Mouse (Mus musculus) naive thymus-derived CD4-positive, alpha-beta T cell, adult 2 months (primary cell): ENCODE measurements around the gene Ppa2.

Source experiments
- DNase-seq: peaks from one replicate; pipeline ENCODE4 v3.0.0-alpha.2; 2011; ENCODE audit warnings: low read depth

Ppa2 gene

GRCm38 (mm10) chr3:133309954-133310808 lies at the start of gene Ppa2:
Ppa2 (plus strand) TSS chr3:133310110.
- peak; percentile 93 for DNase-seq

GRCm38 (mm10) chr3:133271887-133272286 lies 38.0 kb upstream of the Ppa2 start:
- peak; percentile 45 for DNase-seq

- no peak for DNase-seq
Observed at GRCm38 (mm10) chr3:133284587-133284986, 25.3 kb upstream of the Ppa2 start.

GRCm38 (mm10) chr3:133288795-133289194 lies 21.1 kb upstream of the Ppa2 start:
- no peak for DNase-seq

GRCm38 (mm10) chr3:133304328-133304727 lies 5.6 kb upstream of the Ppa2 start:
- no peak for DNase-seq

GRCm38 (mm10) chr3:133308361-133308760 lies 1.5 kb upstream of the Ppa2 start:
- DNase-seq, result no peak

GRCm38 (mm10) chr3:133309359-133309758 lies 551 bp upstream of the Ppa2 start:
- DNase-seq, result no peak

GRCm38 (mm10) chr3:133310809-133311179 lies 884 bp downstream of the Ppa2 start:
- no peak for DNase-seq

GRCm38 (mm10) chr3:133312331-133312730 lies 2.4 kb downstream of the Ppa2 start:
- no peak for DNase-seq

GRCm38 (mm10) chr3:133312850-133313249 lies 2.9 kb downstream of the Ppa2 start:
- DNase-seq, result no peak

GRCm38 (mm10) chr3:133313491-133314199 lies 3.7 kb downstream of the Ppa2 start:
- no peak for DNase-seq

- peak; percentile 86 for DNase-seq
Observed at GRCm38 (mm10) chr3:133314475-133314874, 4.6 kb downstream of the Ppa2 start.

- DNase-seq, result no peak
Observed at GRCm38 (mm10) chr3:133315011-133315410, 5.1 kb downstream of the Ppa2 start.

GRCm38 (mm10) chr3:133315647-133316046 lies 5.7 kb downstream of the Ppa2 start:
- DNase-seq, result no peak

- DNase-seq, result no peak
Observed at GRCm38 (mm10) chr3:133317845-133318244, 7.9 kb downstream of the Ppa2 start.

- no peak for DNase-seq
Observed at GRCm38 (mm10) chr3:133318596-133318995, 8.7 kb downstream of the Ppa2 start.

- DNase-seq, result no peak
Observed at GRCm38 (mm10) chr3:133319795-133320194, 9.9 kb downstream of the Ppa2 start.

- DNase-seq, result no peak
Observed at GRCm38 (mm10) chr3:133320313-133320712, 10.4 kb downstream of the Ppa2 start.

GRCm38 (mm10) chr3:133321928-133322327 lies 12.0 kb downstream of the Ppa2 start:
- no peak for DNase-seq

GRCm38 (mm10) chr3:133322552-133322951 lies 12.6 kb downstream of the Ppa2 start:
- DNase-seq, result peak; percentile 48

GRCm38 (mm10) chr3:133325135-133325534 lies 15.2 kb downstream of the Ppa2 start:
- DNase-seq, result no peak

GRCm38 (mm10) chr3:133328551-133328950 lies 18.6 kb downstream of the Ppa2 start:
- peak; percentile 39 for DNase-seq

- peak; percentile 38 for DNase-seq
Observed at GRCm38 (mm10) chr3:133329406-133329805, 19.5 kb downstream of the Ppa2 start.
